Comparison of ENCODE assay signal across 8 mouse cellular contexts in genomic region chr16:39109383-39110033, GRCm38 (mm10).
A peak's percentile ranks its signal among the peaks of the same experiment; 100 is the strongest.
DNase-seq lines count a peak whose midpoint lies in the region; ATAC-seq and TF ChIP-seq lines count a peak whose summit lies in the region.

No protein-coding gene starts in this region.

- intact Hi-C loops in left cerebral cortex, postnatal 25 days (cut with DNase I): loop anchor here (5.0 to 10.0 kb wide), 2 partner anchors 193 to 875 kb away; partner anchors contain the start of gene Lsamp

- peak; percentile 85 for TF ChIP-seq CTCF in midbrain, postnatal 0 days (IDR thresholded peaks at IDR 0.05)

- H3K9me3 ChIP-seq in forebrain, embryonic 13.5 days (replicated peaks): no peaks in the 10 kb centered on the region
- no peaks in the 10 kb centered on the region for H3K9me3 ChIP-seq in intestine, embryonic 14.5 days (ENCODE audit: control insufficient read depth, low read length)
- no peaks in the 10 kb centered on the region for H3K9me3 ChIP-seq in midbrain, postnatal 0 days (ENCODE audit: low read length)

- peak overlapping the region; percentile 32 for H3K4me3 ChIP-seq in forebrain, embryonic 13.5 days
- H3K4me3 ChIP-seq in intestine, embryonic 14.5 days (ENCODE audit: low read depth, low read length): peak overlapping the region; percentile 26
- peak overlapping the region; percentile 35 for H3K4me3 ChIP-seq in midbrain, postnatal 0 days (ENCODE audit: low read depth, low read length)

- no peaks in the 10 kb centered on the region for H3K4me1 ChIP-seq in forebrain, embryonic 13.5 days
- H3K4me1 ChIP-seq in intestine, embryonic 14.5 days (replicated peaks; ENCODE audit: control insufficient read depth, insufficient read depth, low read length): no peaks in the 10 kb centered on the region
- H3K4me1 ChIP-seq in midbrain, postnatal 0 days (ENCODE audit: insufficient read depth, low read length): no peaks in the 10 kb centered on the region

- H3K36me3 ChIP-seq in forebrain, embryonic 13.5 days (ENCODE audit: poor library complexity, severe bottlenecking): no peaks in the 10 kb centered on the region
- H3K36me3 ChIP-seq in intestine, embryonic 14.5 days (ENCODE audit: control insufficient read depth, insufficient read depth, low read length): no peaks in the 10 kb centered on the region
- no peaks in the 10 kb centered on the region for H3K36me3 ChIP-seq in midbrain, postnatal 0 days (ENCODE audit: insufficient read depth, low read length)

- peak overlapping the region; percentile 62 for H3K4me2 ChIP-seq in forebrain, embryonic 13.5 days
- peak overlapping the region; percentile 45 for H3K4me2 ChIP-seq in intestine, embryonic 14.5 days (ENCODE audit: low read length)
- peak overlapping the region; percentile 55 for H3K4me2 ChIP-seq in midbrain, postnatal 0 days (ENCODE audit: low read depth, low read length, poor library complexity, severe bottlenecking)

- 0 out of 2 replicates have a peak, but pooled peaks have one; percentile 70 for ATAC-seq in cerebellum, adult (ENCODE audit: insufficient number of reproducible peaks, low FRiP score, low TSS enrichment)
- ATAC-seq in forebrain, embryonic 13.5 days: peak; percentile 74
- no peak for ATAC-seq in intestine, embryonic 14.5 days (replicated peaks; ENCODE audit: low FRiP score, low TSS enrichment, low read depth)
- 0 out of 2 replicates have a peak, but pooled peaks have one; percentile 38 for ATAC-seq in midbrain, postnatal 0 days (ENCODE audit: low FRiP score)

- H3K27ac ChIP-seq in forebrain, embryonic 13.5 days: no peak overlapping the region
- H3K27ac ChIP-seq in intestine, embryonic 14.5 days (ENCODE audit: low read depth): no peak overlapping the region
- peak overlapping the region; percentile 62 for H3K27ac ChIP-seq in midbrain, postnatal 0 days (ENCODE audit: low read depth, low read length)

- peak overlapping the region; percentile 58 for H3K9ac ChIP-seq in forebrain, embryonic 13.5 days
- no peak overlapping the region for H3K9ac ChIP-seq in intestine, embryonic 14.5 days (ENCODE audit: low read length)
- H3K9ac ChIP-seq in midbrain, postnatal 0 days (replicated peaks; ENCODE audit: low read length, poor library complexity, severe bottlenecking): peak overlapping the region; percentile 42; the same call in 1 of the 2 replicates

- H3K27me3 ChIP-seq in forebrain, embryonic 13.5 days: no peaks in the 10 kb centered on the region
- H3K27me3 ChIP-seq in intestine, embryonic 14.5 days (replicated peaks; ENCODE audit: control insufficient read depth, insufficient read depth, low read length): no peaks in the 10 kb centered on the region
- no peaks in the 10 kb centered on the region for H3K27me3 ChIP-seq in midbrain, postnatal 0 days (ENCODE audit: insufficient read depth, low read length)

- 12% methylated on average over 15 of the region's 15 CpGs for WGBS in forebrain, embryonic 13.5 days
- 32% methylated on average over 15 of the region's 15 CpGs for WGBS in intestine, embryonic 14.5 days
- 8% methylated on average over 15 of the region's 15 CpGs for WGBS in midbrain, postnatal 0 days

- DNase-seq in kidney, adult 18-20 months: peak; percentile 25
- no peak for DNase-seq in kidney, adult 11 months
- DNase-seq in intestine, embryonic 14.5 days (ENCODE audit: low spot score): peak; percentile 59
- DNase-seq in left cerebral cortex, postnatal 25 days (ENCODE audit: low spot score in 2 of 2): peak; percentile 60 to 71
- peak; percentile 87 for DNase-seq in midbrain, postnatal 0 days (ENCODE audit: low spot score)
- DNase-seq in B cell, adult 2 months: no peak

Comparison
In these comparisons a context has a peak if more than half of its experiments do, and no peak if none do; other contexts are left out.
1. DNase-seq: peak in kidney, adult 18-20 months (single experiment), intestine, embryonic 14.5 days (single experiment), left cerebral cortex, postnatal 25 days (2 of 2) and midbrain, postnatal 0 days (single experiment); none in kidney, adult 11 months (single experiment) and B cell, adult 2 months (0 of 2).
2. Peak in every context shown above with its lines, with median percentiles within 50 percentile points of each other: H3K4me2 ChIP-seq and H3K4me3 ChIP-seq.